Mouse (Mus musculus) bone marrow, adult 2 months (tissue): Measurements from ENCODE around the gene Wdfy2.

Experiments used
- CTCF ChIP-seq: fragments of 200-500 bp; IDR thresholded peaks from 2 replicates; pipeline ENCODE4 v1.5.1; 2011; ENCODE audit warnings: low read length, control low read depth; ENCODE audit not compliant: control insufficient read depth, insufficient read depth
- POLR2A ChIP-seq: fragments of 200-500 bp; IDR thresholded peaks from 2 replicates; pipeline ENCODE4 v1.6.1; 2011; ENCODE audit warnings: low read depth, mild to moderate bottlenecking, control low read depth, low read length, borderline replicate concordance; ENCODE audit not compliant: control insufficient read depth

GRCm38 (mm10) chr14:62998977-62999376 is 161.5 kb downstream of the Wdfy2 start:
- TF ChIP-seq CTCF (no peak), POLR2A (no peak)
